ENCODE assay signal across 18 mouse cellular contexts in the genomic region with DNA sequence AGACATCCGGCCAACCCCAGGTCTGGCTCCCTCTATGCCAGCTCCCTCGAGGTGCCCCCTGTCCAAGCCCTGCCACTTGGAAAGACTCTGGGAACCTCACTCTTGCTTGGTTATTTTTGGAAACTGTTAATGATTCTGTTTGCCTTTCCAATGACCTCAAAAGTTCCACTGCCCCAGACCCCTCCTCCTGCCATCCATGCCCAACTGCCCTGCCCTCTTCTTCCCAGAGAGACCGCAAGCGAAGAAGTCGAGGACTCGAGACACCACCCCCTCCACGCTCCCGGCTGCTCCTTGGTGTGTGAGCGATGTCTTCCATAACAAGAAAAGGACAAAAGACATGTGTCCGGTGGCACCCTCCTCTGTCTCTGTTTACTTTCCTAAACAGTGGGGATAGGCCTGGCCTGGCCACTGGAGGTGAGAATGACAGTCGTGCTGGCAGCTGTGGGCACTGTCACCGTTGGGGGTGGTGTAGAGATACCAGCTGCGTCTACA. TPM values are rescaled to one million over a fixed set of nuclear protein-coding genes. Genes with fewer than 3 reads are reported as not detected.
DNase-seq lines count a peak whose midpoint lies in the region; ATAC-seq and TF ChIP-seq lines count a peak whose summit lies in the region.
"Had no signal": no experiment of that assay in that cellular context is flagged by ENCODE, and none has a peak within 500 bp of the region (broad histone marks: within the 10 kb centered on the region; RNA-seq: fewer than 3 reads in every experiment).

No protein-coding gene starts in this region.

- DNase-seq in kidney, adult 11 months = peak; percentile 54
- peak; percentile 50 for DNase-seq in heart, adult 8-10 months (ENCODE audit: low spot score)
- peak; percentile 44 to 63 for DNase-seq in heart, postnatal 14 days
- DNase-seq in MN1 (ENCODE audit: low spot score) = no peak
- no peak for DNase-seq in left cerebral cortex, adult 2 months (ENCODE audit: extremely low spot score in 1 of 2, low spot score in 2 of 2)
- DNase-seq: adrenal gland, postnatal 36 days; cerebellum, postnatal 36 days; left cerebral cortex, postnatal 4 days had no signal

- peaks cover 28% of the 10 kb centered on the region for H3K27me3 ChIP-seq in kidney, embryonic 15.5 days
- peaks cover 11% of the 10 kb centered on the region; the same call in 1 of the 2 replicates for H3K27me3 ChIP-seq in limb, embryonic 15.5 days

- H3K36me3 ChIP-seq in kidney, embryonic 15.5 days = no peaks in the 10 kb centered on the region
- H3K36me3 ChIP-seq in limb, embryonic 15.5 days = no peaks in the 10 kb centered on the region
- H3K36me3 ChIP-seq: embryonic facial prominence, embryonic 13.5 days had no signal

- no peak overlapping the region for H3K4me3 ChIP-seq in kidney, embryonic 15.5 days (replicated peaks)
- H3K4me3 ChIP-seq in limb, embryonic 15.5 days = no peak overlapping the region
- H3K4me3 ChIP-seq in left cerebral cortex, adult 2 months = no peak overlapping the region
- H3K4me3 ChIP-seq: embryonic facial prominence, embryonic 13.5 days had no signal

- H3K27ac ChIP-seq in kidney, embryonic 15.5 days = no peak overlapping the region
- peak overlapping the region; percentile 48; the same call in 1 of the 2 replicates for H3K27ac ChIP-seq in limb, embryonic 15.5 days
- no peak overlapping the region for H3K27ac ChIP-seq in left cerebral cortex, adult 2 months
- H3K27ac ChIP-seq: embryonic facial prominence, embryonic 13.5 days had no signal

- intact Hi-C loops in heart, postnatal 14 days (cut with DNase I) = no loop called here
- intact Hi-C loops in left cerebral cortex, adult 2 months (cut with DNase I) = no loop called here

- TF ChIP-seq CTCF in left cerebral cortex, adult 2 months (IDR thresholded peaks at IDR 0.05) = no peak

- H3K4me1 ChIP-seq in kidney, embryonic 15.5 days = peaks cover 18% of the 10 kb centered on the region; the same call in 1 of the 2 replicates
- H3K4me1 ChIP-seq in limb, embryonic 15.5 days = peaks cover 74% of the 10 kb centered on the region

- 86% methylated on average over 13 of the region's 13 CpGs for WGBS in kidney, embryonic 15.5 days
- 81% methylated on average over 13 of the region's 13 CpGs for WGBS in limb, embryonic 15.5 days

- no peak overlapping the region for H3K9ac ChIP-seq in kidney, embryonic 15.5 days
- no peak overlapping the region for H3K9ac ChIP-seq in limb, embryonic 15.5 days
- H3K9ac ChIP-seq: embryonic facial prominence, embryonic 13.5 days had no signal

- no peak overlapping the region for H3K4me2 ChIP-seq in kidney, embryonic 15.5 days
- no peak overlapping the region for H3K4me2 ChIP-seq in limb, embryonic 15.5 days
- H3K4me2 ChIP-seq: embryonic facial prominence, embryonic 13.5 days had no signal

- no peak for ATAC-seq in kidney, embryonic 15.5 days (replicated peaks; ENCODE audit: low FRiP score)
- ATAC-seq in limb, embryonic 15.5 days (ENCODE audit: insufficient number of reproducible peaks, low FRiP score, low TSS enrichment, low read depth) = no peak
- no peak for ATAC-seq in megakaryocyte progenitor cell, adult 5-6 weeks (replicated peaks; ENCODE audit: poor library complexity)
- ATAC-seq: forebrain, embryonic 16.5 days; hindbrain, embryonic 16.5 days had no signal

- H3K9me3 ChIP-seq in kidney, embryonic 15.5 days (replicated peaks) = no peaks in the 10 kb centered on the region
- no peaks in the 10 kb centered on the region for H3K9me3 ChIP-seq in limb, embryonic 15.5 days
- H3K9me3 ChIP-seq: embryonic facial prominence, embryonic 13.5 days had no signal

RNA-seq across cellular contexts. Expression of a gene that starts 33.3 kb away (rescaled TPM):
- not detected in 2 replicates for polyA plus RNA-seq in kidney, embryonic 15.5 days (2015; fragmentation: Nextera tagmentation; extraction: Ambion mirVana)
- not detected for total RNA-seq in heart, adult 8-10 months (2022)
- not detected for total RNA-seq in heart, postnatal 14 days (2021)
- not detected in 2 replicates for polyA plus RNA-seq in limb, embryonic 15.5 days (2015; fragmentation: Nextera tagmentation; extraction: Ambion mirVana)
- total RNA-seq in megakaryocyte progenitor cell, adult 5-6 weeks (2015) = not detected in 2 replicates
- not detected in 2 replicates for total RNA-seq in megakaryocyte progenitor cell, adult 5-6 weeks (2017)
- total RNA-seq in left cerebral cortex, adult 2 months (2021) = not detected
- total RNA-seq: adrenal gland, postnatal 36 days; ES-E14; gastrocnemius, adult 8-10 months; left cerebral cortex, postnatal 4 days had no signal
- polyA plus RNA-seq: embryonic facial prominence, embryonic 13.5 days; forebrain, embryonic 16.5 days; hindbrain, embryonic 16.5 days; neural tube, embryonic 14.5 days; thymus, postnatal 0 days had no signal

Comparison
In these comparisons a context has a peak if more than half of its experiments do, and no peak if none do; other contexts are left out.
1. DNase-seq: peak in kidney, adult 11 months (single experiment), heart, adult 8-10 months (single experiment) and heart, postnatal 14 days (2 of 2); none in MN1 (single experiment) and left cerebral cortex, adult 2 months (0 of 2).